Mouse (Mus musculus) C2C12 (cell line): ENCODE results near the gene Ociad1.

Source experiments
- CEBPB ChIP-seq: IDR thresholded peaks from one replicate; pipeline ENCODE4 v1.6.1; 2011; ENCODE audit warnings: low read depth, mild to moderate bottlenecking, control low read depth, moderate library complexity
- CTCF ChIP-seq: IDR thresholded peaks from one replicate; pipeline ENCODE4 v1.5.1; 2011; ENCODE audit not compliant: control insufficient read depth, insufficient read depth, insufficient read length
- MAX ChIP-seq: IDR thresholded peaks from one replicate; pipeline ENCODE4 v1.6.1; 2011; ENCODE audit warnings: mild to moderate bottlenecking, control low read depth
- MYOD1 ChIP-seq: IDR thresholded peaks from one replicate; pipeline ENCODE4 v1.6.1; 2011; ENCODE audit warnings: low read depth; ENCODE audit not compliant: control insufficient read depth, insufficient read length
- USF1 ChIP-seq: IDR thresholded peaks from one replicate; pipeline ENCODE4 v1.6.1; 2011; ENCODE audit warnings: low read depth, mild to moderate bottlenecking, control low read depth, moderate library complexity

DNA sequence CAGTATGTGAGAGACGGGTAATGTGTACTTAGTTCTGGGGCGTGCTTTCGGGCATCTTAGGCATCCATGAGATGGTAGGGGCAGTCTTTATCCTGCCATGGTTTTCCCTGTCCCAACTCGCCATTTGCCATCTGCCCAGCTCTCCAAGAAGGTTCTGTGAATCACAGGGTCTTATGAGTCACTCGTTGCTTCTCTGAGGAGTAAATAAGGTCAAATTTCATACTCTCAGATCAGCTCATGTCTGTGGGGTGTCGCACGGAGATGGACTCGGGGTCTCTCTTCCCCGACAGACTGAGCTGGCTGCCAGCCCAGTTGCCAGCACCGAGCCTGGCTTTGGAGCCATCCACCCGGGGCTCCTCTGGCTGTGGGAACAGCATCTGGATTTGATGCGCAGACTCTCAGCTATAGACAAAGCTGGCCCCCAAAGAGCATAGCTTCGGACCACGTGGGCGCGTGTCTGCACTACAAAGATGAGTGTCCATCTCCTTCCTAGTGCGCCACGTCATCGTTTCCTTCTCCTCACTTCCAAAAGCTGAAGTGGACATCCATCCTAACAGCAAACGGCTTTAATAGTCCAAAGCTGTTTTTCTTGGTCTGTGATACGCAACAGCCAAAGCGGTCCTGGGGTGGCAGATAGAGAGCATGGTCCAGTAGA lies 50.2 kb downstream of the Ociad1 start:
- no peak for TF ChIP-seq CTCF
- peak; percentile 13 for TF ChIP-seq MAX
- no peak for TF ChIP-seq USF1
- no peak for TF ChIP-seq MYOD1
- no peak for TF ChIP-seq CEBPB
